Mouse (Mus musculus) liver, embryonic 12.5 days (tissue): ENCODE measurements around the gene Vsig2. TPM values are rescaled to one million over a fixed set of nuclear protein-coding genes. Genes with fewer than 3 reads are reported as not detected.

Experiments used
- ATAC-seq: fragments of 200-750 bp; cut with Nextera tagmentation; 2 replicates; pipeline ENCODE4 v1.8.0; 2017; ENCODE audit warnings: moderate number of reproducible peaks, mild to moderate bottlenecking, moderate library complexity
- H3K27ac ChIP-seq: fragments of 300-500 bp; sonication (generic); 2 replicates; pipeline ENCODE4 v1.5.1; 2016; ENCODE audit warnings: mild to moderate bottlenecking
- H3K27me3 ChIP-seq: fragments of 300-500 bp; sonication (generic); replicated peaks from 2 replicates; pipeline ENCODE4 v1.6.1; 2016; ENCODE audit warnings: mild to moderate bottlenecking, moderate library complexity
- H3K36me3 ChIP-seq: fragments of 300-500 bp; sonication (generic); 2 replicates; pipeline ENCODE4 v1.6.1; 2016; ENCODE audit warnings: mild to moderate bottlenecking, moderate library complexity
- H3K4me1 ChIP-seq: fragments of 300-500 bp; sonication (generic); 2 replicates; pipeline ENCODE4 v1.6.1; 2016
- H3K4me2 ChIP-seq: fragments of 300-500 bp; sonication (generic); 2 replicates; pipeline ENCODE4 v1.6.1; 2016; ENCODE audit warnings: mild to moderate bottlenecking, moderate library complexity
- H3K4me3 ChIP-seq: fragments of 300-500 bp; sonication (generic); 2 replicates; pipeline ENCODE4 v1.5.1; 2016; ENCODE audit warnings: mild to moderate bottlenecking, moderate library complexity
- H3K9ac ChIP-seq: fragments of 300-500 bp; sonication (generic); 2 replicates; pipeline ENCODE4 v1.6.1; 2016; ENCODE audit warnings: mild to moderate bottlenecking, moderate library complexity
- H3K9me3 ChIP-seq: fragments of 300-500 bp; sonication (generic); replicated peaks from 2 replicates; pipeline ENCODE4 v1.6.1; 2016; ENCODE audit warnings: mild to moderate bottlenecking, moderate library complexity
- whole genome bisulfite sequencing: fragments of 180-500 bp; shearing (Covaris S2); methylation state at CpG from one replicate; pipeline ENCODE4 v1.1.7; 2016; ENCODE audit not compliant: insufficient replicate concordance; 5-methylcytosine and 5-hydroxymethylcytosine counted together
- polyA plus RNA-seq: library from polyadenylated mRNA; unstranded; fragments of >200 nt; fragmentation: Nextera tagmentation; extraction: Ambion mirVana; gene quantifications from 2 replicates; pipeline ENCODE4 v1.2.1, GENCODE M21; 2016

Vsig2 gene
- polyA plus RNA-seq, 1 experiment from 2014 or later = 0.76 TPM

- no peaks in the 10 kb centered on the region for H3K36me3 ChIP-seq
- H3K27ac ChIP-seq = no peak within 1 kb of the TSS
- H3K4me1 ChIP-seq = peaks cover 46% of the 10 kb centered on the region
- H3K27me3 ChIP-seq = peaks cover 47% of the 10 kb centered on the region
- 5% methylated on average over 31 of the region's 31 CpGs for WGBS
- peak within 1 kb of the TSS; percentile 58 for H3K4me3 ChIP-seq
- H3K9me3 ChIP-seq = no peaks in the 10 kb centered on the region
- peak within 1 kb of the TSS; percentile 60 for H3K9ac ChIP-seq
- H3K4me2 ChIP-seq = peak within 1 kb of the TSS; percentile 89
- ATAC-seq = peak; percentile 83
Measured at GRCm38 (mm10) chr9:37552536-37553293, 13.7 kb downstream of the Vsig2 start, which contains the start of gene Nrgn. Nrgn (minus strand) TSS chr9:37552904.

DNA sequence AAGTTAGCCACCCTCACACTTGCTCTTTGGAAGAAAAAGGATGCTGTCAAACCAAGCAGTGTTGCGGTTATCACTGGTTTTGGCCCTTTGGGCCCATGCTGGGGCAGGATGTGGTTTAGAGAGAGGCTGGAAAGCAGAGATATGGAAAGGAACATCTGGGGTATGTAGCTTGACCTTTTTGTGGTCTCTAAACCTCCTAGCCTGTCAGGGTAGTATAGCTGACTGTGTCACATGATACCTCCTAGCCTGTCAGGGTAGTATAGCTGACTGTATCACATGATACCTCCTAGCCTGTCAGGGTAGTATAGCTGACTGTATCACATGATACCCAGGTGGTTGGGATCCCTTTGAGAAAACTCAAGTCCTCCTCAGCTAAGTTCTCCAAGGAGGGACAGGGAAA is 15.2 kb downstream of the Vsig2 start:
- Histone ChIP-seq H3K27me3 (peaks cover 37% of the 10 kb centered on the region), H3K27ac (peak overlapping the region; percentile 47; the same call in 1 of the 2 replicates), H3K36me3 (no peaks in the 10 kb centered on the region), H3K4me3 (no peak overlapping the region), H3K9ac (no peak overlapping the region), H3K9me3 (no peaks in the 10 kb centered on the region), H3K4me2 (no peak overlapping the region), H3K4me1 (peaks cover 46% of the 10 kb centered on the region)
- ATAC-seq = peak; percentile 78
- 20% methylated on average over 1 of the region's 1 CpGs for WGBS

DNA sequence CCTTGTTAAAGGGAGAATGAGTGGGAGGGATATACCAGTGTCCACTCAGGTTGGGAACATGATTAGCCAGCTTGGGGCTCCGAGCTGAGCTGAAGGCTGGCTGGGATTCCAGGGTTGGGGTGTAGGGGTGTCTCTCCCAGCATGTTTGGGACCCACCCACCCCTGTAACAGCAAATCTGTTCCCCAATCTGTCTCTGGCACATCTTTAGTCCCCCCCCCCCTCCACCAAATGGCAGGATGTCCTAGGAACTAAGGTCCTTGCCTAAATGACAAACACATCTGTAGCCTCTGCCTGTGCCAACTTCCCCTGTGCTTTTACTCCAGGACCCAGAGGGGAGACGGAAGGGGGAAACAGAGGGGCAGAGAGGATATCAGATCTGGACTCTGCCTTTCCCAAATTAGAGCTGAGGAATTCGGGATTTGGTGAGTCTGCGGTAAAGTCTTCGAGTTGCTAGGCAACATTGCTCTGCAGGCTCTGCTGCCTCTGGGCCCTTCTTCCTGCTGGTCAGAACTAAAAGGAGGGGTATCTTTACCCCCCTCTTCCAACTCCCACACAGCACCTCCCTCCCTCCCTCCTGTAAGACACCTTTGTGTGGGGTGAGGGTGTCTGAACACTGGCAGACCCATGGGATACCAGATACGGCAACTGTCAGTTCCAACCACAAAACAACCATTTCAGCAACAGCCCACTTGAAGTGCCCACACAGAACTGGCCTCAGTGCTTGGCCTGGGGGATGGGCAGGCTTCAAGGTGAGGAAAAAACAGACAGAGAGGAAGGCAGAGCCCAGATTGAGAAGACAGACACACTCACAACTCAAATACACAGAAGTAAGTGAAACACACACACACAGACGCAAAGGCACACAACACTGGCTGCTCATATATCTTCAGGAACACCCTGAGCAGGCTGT is 16.0 kb downstream of the Vsig2 start, which contains the start of gene Siae:
TSS of gene Siae (plus strand) at position 861 of the 911 bp plus-strand sequence.
- ATAC-seq = no peak
- Histone ChIP-seq H3K27me3 (peaks cover 31% of the 10 kb centered on the region), H3K27ac (peak within 1 kb of the TSS; percentile 47), H3K36me3 (no peaks in the 10 kb centered on the region), H3K9me3 (no peaks in the 10 kb centered on the region), H3K4me3 (no peak within 1 kb of the TSS), H3K9ac (no peak within 1 kb of the TSS), H3K4me1 (peaks cover 46% of the 10 kb centered on the region), H3K4me2 (no peak within 1 kb of the TSS)
- 27% methylated on average over 7 of the region's 7 CpGs for WGBS

DNA sequence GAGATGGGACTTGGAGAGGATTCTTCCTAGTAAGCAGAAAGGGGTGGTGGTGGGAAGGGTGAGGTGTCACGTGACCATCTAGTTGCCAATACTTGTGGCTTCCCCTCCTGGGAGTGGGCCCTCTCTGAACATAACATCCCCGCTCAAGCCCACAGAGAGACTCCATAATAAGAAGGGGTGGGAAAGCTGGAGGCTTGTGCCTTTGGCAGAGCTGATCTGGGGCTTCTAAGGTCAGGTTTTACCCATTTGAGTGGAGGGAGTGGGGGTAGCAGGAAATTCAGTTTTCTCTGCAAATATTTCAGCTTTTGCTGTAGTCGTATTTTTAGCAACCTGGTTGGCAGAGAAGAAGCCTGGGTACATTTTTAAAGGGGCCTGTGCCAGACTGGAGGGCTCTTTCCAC is 17.3 kb downstream of the Vsig2 start:
- no peak overlapping the region for H3K4me2 ChIP-seq
- 56% methylated on average over 3 of the region's 3 CpGs for WGBS

DNA sequence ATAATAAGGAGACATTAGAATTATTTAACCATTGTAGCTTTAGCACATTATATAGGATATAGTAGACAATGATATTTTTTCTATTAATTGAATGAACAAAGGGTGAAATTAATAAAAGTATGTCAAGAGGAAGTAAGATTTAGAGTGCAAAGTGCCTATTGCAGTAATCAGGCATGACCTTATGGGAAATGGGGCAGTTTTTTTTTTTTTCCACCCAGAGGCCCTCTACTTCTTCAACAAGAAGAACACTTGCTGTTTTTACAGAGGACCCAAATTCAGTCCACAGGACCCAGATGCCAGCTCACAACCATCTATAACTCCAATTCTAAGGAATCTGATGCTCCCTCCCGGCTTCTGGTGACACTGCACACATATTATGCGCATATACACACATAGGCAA is 21.6 kb downstream of the Vsig2 start:
- H3K9me3 ChIP-seq = no peaks in the 10 kb centered on the region
- no peak overlapping the region for H3K4me2 ChIP-seq
- H3K27me3 ChIP-seq = peaks cover under 1% of the 10 kb centered on the region; the same call in 1 of the 2 replicates
- peaks cover 28% of the 10 kb centered on the region for H3K4me1 ChIP-seq
- no peak for ATAC-seq
- no peak overlapping the region for H3K4me3 ChIP-seq
- H3K36me3 ChIP-seq = no peaks in the 10 kb centered on the region
- H3K27ac ChIP-seq = no peak overlapping the region
- H3K9ac ChIP-seq = no peak overlapping the region
- WGBS = 81% methylated on average over 2 of the region's 2 CpGs

More for the DNA sequence above, 17.3 kb downstream of the Vsig2 start:
- Histone ChIP-seq H3K27me3 (peaks cover 18% of the 10 kb centered on the region), H3K27ac (no peak overlapping the region), H3K4me1 (peaks cover 44% of the 10 kb centered on the region), H3K4me3 (no peak overlapping the region), H3K9me3 (no peaks in the 10 kb centered on the region), H3K9ac (no peak overlapping the region), H3K36me3 (no peaks in the 10 kb centered on the region)
- ATAC-seq = no peak

- 0% methylated on average over 1 of the region's 1 CpGs for WGBS
Measured at GRCm38 (mm10) chr9:37563805-37564204, 24.8 kb downstream of the Vsig2 start.

GRCm38 (mm10) chr9:37567019-37567418 is 28.0 kb downstream of the Vsig2 start:
- ATAC-seq = no peak
- H3K27me3 ChIP-seq = no peaks in the 10 kb centered on the region
- H3K4me1 ChIP-seq = peaks cover 85% of the 10 kb centered on the region
- no peaks in the 10 kb centered on the region for H3K36me3 ChIP-seq
- H3K4me2 ChIP-seq = peak overlapping the region; percentile 57; the same call in 1 of the 2 replicates
- WGBS = 33% methylated on average over 2 of the region's 2 CpGs
- H3K9ac ChIP-seq = no peak overlapping the region
- H3K4me3 ChIP-seq = no peak overlapping the region
- H3K9me3 ChIP-seq = no peaks in the 10 kb centered on the region
- H3K27ac ChIP-seq = peak overlapping the region; percentile 39; the same call in 1 of the 2 replicates

More at GRCm38 (mm10) chr9:37563805-37564204, 24.8 kb downstream of the Vsig2 start:
- H3K27me3 ChIP-seq = no peaks in the 10 kb centered on the region; the same call in 1 of the 2 replicates
- H3K9ac ChIP-seq = no peak overlapping the region
- peaks cover 58% of the 10 kb centered on the region for H3K4me1 ChIP-seq
- no peaks in the 10 kb centered on the region for H3K36me3 ChIP-seq
- no peak; the same call in 1 of the 2 replicates for ATAC-seq
- H3K9me3 ChIP-seq = no peaks in the 10 kb centered on the region
- no peak overlapping the region for H3K27ac ChIP-seq
- no peak overlapping the region for H3K4me2 ChIP-seq
- H3K4me3 ChIP-seq = no peak overlapping the region

DNA sequence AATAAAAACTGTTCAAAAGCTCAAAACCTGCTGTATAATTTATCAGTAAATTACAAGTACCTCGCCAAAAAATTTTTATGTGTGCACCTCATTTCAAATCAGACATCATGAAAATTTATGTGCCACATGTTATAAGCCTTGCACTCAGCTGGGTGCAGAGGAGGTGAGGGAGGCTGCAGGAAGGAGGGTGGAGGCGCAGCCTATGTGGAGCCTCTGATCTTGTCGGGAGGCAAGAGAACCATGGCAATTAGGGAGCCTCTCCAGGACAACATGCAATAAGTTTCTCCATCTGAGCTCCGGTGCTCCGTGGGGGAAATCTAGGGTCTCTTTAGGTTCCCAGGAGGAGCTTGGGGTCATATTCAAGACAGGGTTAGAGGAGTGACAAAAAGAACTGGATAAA is 28.4 kb downstream of the Vsig2 start:
- peak; percentile 69 for ATAC-seq
- H3K4me2 ChIP-seq = peak overlapping the region; percentile 57

GRCm38 (mm10) chr9:37567892-37568604 is 29.0 kb downstream of the Vsig2 start:
- no peaks in the 10 kb centered on the region for H3K9me3 ChIP-seq
- peak overlapping the region; percentile 1; the same call in 1 of the 2 replicates for H3K9ac ChIP-seq
- peak; percentile 33 for ATAC-seq
- H3K4me2 ChIP-seq = peak overlapping the region; percentile 57
- no peaks in the 10 kb centered on the region for H3K36me3 ChIP-seq
- H3K27ac ChIP-seq = peak overlapping the region; percentile 42
- peaks cover 86% of the 10 kb centered on the region for H3K4me1 ChIP-seq
- peak overlapping the region; percentile 15 for H3K4me3 ChIP-seq
- no peaks in the 10 kb centered on the region for H3K27me3 ChIP-seq
- 14% methylated on average over 15 of the region's 15 CpGs for WGBS

More for the DNA sequence above, 28.4 kb downstream of the Vsig2 start:
- WGBS = 22% methylated on average over 5 of the region's 5 CpGs
- H3K4me3 ChIP-seq = peak overlapping the region; percentile 15; the same call in 1 of the 2 replicates
- no peaks in the 10 kb centered on the region for H3K36me3 ChIP-seq
- peaks cover 85% of the 10 kb centered on the region for H3K4me1 ChIP-seq
- H3K9me3 ChIP-seq = no peaks in the 10 kb centered on the region
- H3K9ac ChIP-seq = peak overlapping the region; percentile 1; the same call in 1 of the 2 replicates
- peak overlapping the region; percentile 42 for H3K27ac ChIP-seq
- no peaks in the 10 kb centered on the region for H3K27me3 ChIP-seq

GRCm38 (mm10) chr9:37568605-37569214 is 29.7 kb downstream of the Vsig2 start:
- no peak overlapping the region for H3K4me3 ChIP-seq
- H3K9me3 ChIP-seq = no peaks in the 10 kb centered on the region
- H3K4me1 ChIP-seq = peaks cover 83% of the 10 kb centered on the region
- H3K27me3 ChIP-seq = no peaks in the 10 kb centered on the region
- H3K9ac ChIP-seq = 0 out of 2 replicates have a peak overlapping the region, but pooled peaks have one; percentile 1
- peak overlapping the region; percentile 42 for H3K27ac ChIP-seq
- 34% methylated on average over 4 of the region's 4 CpGs for WGBS
- peak; percentile 25; the same call in 1 of the 2 replicates for ATAC-seq
- H3K36me3 ChIP-seq = no peaks in the 10 kb centered on the region
- peak overlapping the region; percentile 57 for H3K4me2 ChIP-seq
